9 mouse cellular contexts compared by ENCODE assay signal in the genomic region with DNA sequence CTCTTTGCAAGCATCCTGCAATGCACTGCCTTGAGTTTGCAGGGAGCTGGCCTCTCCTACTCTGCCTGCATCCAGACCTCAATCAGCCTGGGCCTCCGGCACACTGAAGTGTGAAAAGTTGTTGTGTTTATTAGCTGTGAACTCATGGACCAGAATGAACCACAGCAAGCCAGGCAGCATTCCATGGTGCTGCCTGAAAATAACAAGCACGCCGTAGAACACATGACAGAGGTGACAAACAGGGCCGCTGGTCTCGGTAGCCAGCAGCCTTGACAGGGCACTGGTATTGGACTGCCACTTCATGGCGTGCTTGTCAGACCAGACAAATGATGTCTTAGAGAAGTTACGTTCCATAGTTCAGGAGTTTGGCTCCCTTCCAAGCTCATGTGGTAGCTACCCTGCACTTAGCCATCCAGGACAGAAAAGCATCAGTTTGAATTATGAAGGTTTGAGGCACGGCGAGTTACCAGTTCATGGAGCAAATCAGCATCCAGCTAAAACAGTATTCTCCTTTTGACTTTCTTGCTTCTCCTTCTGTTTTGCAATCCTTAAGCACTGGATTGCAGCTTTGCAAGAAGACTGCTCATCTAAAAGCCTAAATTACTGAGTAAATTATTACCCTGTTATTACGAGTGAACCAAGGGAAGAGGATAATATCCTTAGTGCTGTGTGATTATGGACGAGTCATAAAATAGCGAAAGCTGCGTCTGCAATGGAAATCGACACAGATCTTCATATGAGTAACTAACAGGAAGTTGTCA.
DNase-seq lines count a peak whose midpoint lies in the region; ATAC-seq and TF ChIP-seq lines count a peak whose summit lies in the region.
"Had no signal": no experiment of that assay in that cellular context is flagged by ENCODE, and none has a peak within 500 bp of the region (broad histone marks: within the 10 kb centered on the region; RNA-seq: fewer than 3 reads in every experiment).

No protein-coding gene starts in this region.

- H3K27me3 ChIP-seq in Patski = no peaks in the 10 kb centered on the region
- no peaks in the 10 kb centered on the region for H3K27me3 ChIP-seq in forebrain, postnatal 0 days (ENCODE audit: insufficient read depth, low read length)
- H3K27me3 ChIP-seq: megakaryocyte, embryonic 14.5 days had no signal

- in situ Hi-C loops in Patski (cut with MboI; ENCODE audit: low pct_unique_long_range_greater_than_20kb) = loop anchor here (10.0 kb wide), 1 partner anchor 197 kb away; the partner anchor contains the start of gene Ppp3ca

- POLR2A ChIA-PET in Patski (lab: Charles Lee) = interaction anchor here (0.6 to 0.7 kb wide), 2 partner anchors 8 to 447 kb away, joined by 3 read pairs; no protein-coding TSS in a partner anchor

- H3K36me3 ChIP-seq in forebrain, postnatal 0 days (ENCODE audit: insufficient read depth) = no peaks in the 10 kb centered on the region

- CTCF ChIA-PET in Patski (lab: Charles Lee) = interaction anchor here (0.7 to 1.7 kb wide), 4 partner anchors 18 to 275 kb away, joined by 3 read pairs; partner anchors contain the start of gene Ppp3ca

- H3K27ac ChIP-seq in gastrocnemius, adult 2 months = peak overlapping the region; percentile 16; the same call in 1 of the 2 replicates
- H3K27ac ChIP-seq in forebrain, postnatal 0 days (ENCODE audit: low read depth, low read length) = no peak overlapping the region

- DNase-seq in gastrocnemius, adult 2 months = peak; percentile 32
- DNase-seq in gastrocnemius, postnatal 4 days (ENCODE audit: low spot score in 2 of 2) = no peak
- peak; percentile 98 for DNase-seq in Patski (ENCODE audit: low read depth, low spot score)
- peak; percentile 32 for DNase-seq in forebrain, postnatal 0 days
- DNase-seq in kidney, postnatal 10 days = peak; percentile 45
- no peak for DNase-seq in c-Kit-positive CD71-positive TER-119-positive erythroid progenitor cells, embryonic 14.5 days (ENCODE audit: low spot score)

- H3K9ac ChIP-seq in forebrain, postnatal 0 days = no peak overlapping the region

- H3K4me1 ChIP-seq in forebrain, postnatal 0 days (ENCODE audit: insufficient read depth) = 0 out of 2 replicates have a peak, but pooled peaks cover 3% of the 10 kb centered on the region

- H3K9me3 ChIP-seq in forebrain, postnatal 0 days (ENCODE audit: low read length) = no peaks in the 10 kb centered on the region
- H3K9me3 ChIP-seq: megakaryocyte, embryonic 14.5 days had no signal

- peak; percentile 86 for ATAC-seq in Patski
- ATAC-seq in forebrain, postnatal 0 days = peak; percentile 46
- no peak for ATAC-seq in monocyte, adult 5-6 weeks (replicated peaks; ENCODE audit: insufficient number of reproducible peaks, low FRiP score, low TSS enrichment, poor library complexity, severe bottlenecking)
- ATAC-seq in granulocyte monocyte progenitor cell, adult 5-6 weeks (replicated peaks; ENCODE audit: poor library complexity, severe bottlenecking) = no peak

- H3K4me2 ChIP-seq in forebrain, postnatal 0 days (ENCODE audit: low read depth) = no peak overlapping the region

- H3K4me3 ChIP-seq in gastrocnemius, adult 2 months = no peak overlapping the region
- no peak overlapping the region for H3K4me3 ChIP-seq in forebrain, postnatal 0 days (ENCODE audit: low read depth, low read length)
- H3K4me3 ChIP-seq: megakaryocyte, embryonic 14.5 days had no signal

- TF ChIP-seq CTCF in gastrocnemius, adult 2 months (IDR thresholded peaks at IDR 0.05) = no peak
- TF ChIP-seq CTCF in Patski (IDR thresholded peaks at IDR 0.05) = no peak
- TF ChIP-seq CTCF in forebrain, postnatal 0 days (IDR thresholded peaks at IDR 0.05; ENCODE audit: low read depth) = no peak

- intact Hi-C loops in gastrocnemius, adult 2 months (cut with DNase I) = no loop called here

- WGBS in forebrain, postnatal 0 days = 43% methylated on average over 14 of the region's 14 CpGs

Comparison
In these comparisons a context has a peak if more than half of its experiments do, and no peak if none do; other contexts are left out.
1. DNase-seq: peak in gastrocnemius, adult 2 months (single experiment), Patski (single experiment), forebrain, postnatal 0 days (single experiment) and kidney, postnatal 10 days (single experiment); none in gastrocnemius, postnatal 4 days (0 of 2) and c-Kit-positive CD71-positive TER-119-positive erythroid progenitor cells, embryonic 14.5 days (single experiment).
2. ATAC-seq: peak in Patski (single experiment) and forebrain, postnatal 0 days (single experiment); none in monocyte, adult 5-6 weeks (single experiment) and granulocyte monocyte progenitor cell, adult 5-6 weeks (single experiment).